Mouse (Mus musculus) common myeloid progenitor, adult 5-6 weeks (primary cell): ENCODE data around the gene Lfng. TPM values are rescaled to one million over a fixed set of nuclear protein-coding genes. Genes with fewer than 3 reads are reported as not detected.

Source experiments
- ATAC-seq: replicated peaks from 2 replicates; pipeline ENCODE4 v1.8.0; 2016; ENCODE audit warnings: low read depth, mild to moderate bottlenecking, moderate TSS enrichment, inconsistent platforms; ENCODE audit not compliant: poor library complexity, severe bottlenecking
- total RNA-seq: library from RNA; stranded (forward); fragments of 200-1000, 187-1606 nt; gene quantifications from 2 replicates; pipeline ENCODE4 v1.2.3, GENCODE M21; 2017

Lfng gene
- 23.8 and 41.0 TPM in 2 replicates for total RNA-seq

- ATAC-seq: peak; percentile 68
Observed at GRCm38 (mm10) chr5:140607001-140607835, at the start of gene Lfng. Lfng (plus strand) TSS chr5:140607320.

GRCm38 (mm10) chr5:140562601-140563000 lies 44.5 kb upstream of the Lfng start:
- ATAC-seq: no peak

DNA sequence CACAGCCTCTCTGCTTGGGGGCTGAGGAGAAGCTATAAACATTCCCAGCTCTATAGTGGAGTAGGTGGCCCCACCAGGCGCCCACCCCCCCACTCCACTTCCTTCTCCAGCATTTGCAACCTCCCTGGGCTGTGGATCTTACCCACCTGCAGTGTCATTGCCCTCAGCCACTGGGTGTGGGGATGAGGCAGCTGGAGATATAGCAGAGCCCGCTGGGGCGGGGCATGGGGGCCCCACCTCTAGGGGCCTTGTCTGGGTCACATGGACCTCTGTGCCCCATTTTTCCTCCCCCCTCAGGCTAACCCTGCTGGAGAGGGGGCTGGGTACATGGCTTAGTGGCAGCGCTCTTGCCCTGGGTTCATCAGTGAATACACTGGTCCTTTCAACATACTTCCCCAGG lies 42.2 kb upstream of the Lfng start, which contains the start of gene Grifin:
Grifin (minus strand) TSS at position 176 of the 400 bp plus-strand sequence.
- no peak for ATAC-seq

DNA sequence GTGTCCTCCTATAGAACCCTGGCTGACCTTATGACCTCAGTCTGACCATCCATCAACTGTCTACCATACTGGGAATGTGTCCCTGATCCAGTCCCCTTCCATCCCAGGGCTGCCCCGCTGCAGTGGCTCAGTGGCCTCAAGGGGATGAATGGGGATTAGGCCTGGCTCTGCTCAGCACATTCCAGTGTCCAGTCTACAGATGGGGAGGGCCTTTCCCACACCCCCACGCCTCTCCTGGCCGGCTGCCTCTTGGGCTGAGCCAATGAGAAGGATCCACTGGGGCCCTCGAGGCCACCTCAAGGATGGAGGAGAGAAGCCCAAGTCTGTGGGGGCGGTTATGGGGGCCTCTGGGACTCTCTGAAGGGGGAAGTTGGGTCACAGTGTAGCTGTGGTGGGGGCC lies 41.7 kb upstream of the Lfng start:
- no peak for ATAC-seq

GRCm38 (mm10) chr5:140565856-140566255 lies 41.3 kb upstream of the Lfng start:
- ATAC-seq: no peak

DNA sequence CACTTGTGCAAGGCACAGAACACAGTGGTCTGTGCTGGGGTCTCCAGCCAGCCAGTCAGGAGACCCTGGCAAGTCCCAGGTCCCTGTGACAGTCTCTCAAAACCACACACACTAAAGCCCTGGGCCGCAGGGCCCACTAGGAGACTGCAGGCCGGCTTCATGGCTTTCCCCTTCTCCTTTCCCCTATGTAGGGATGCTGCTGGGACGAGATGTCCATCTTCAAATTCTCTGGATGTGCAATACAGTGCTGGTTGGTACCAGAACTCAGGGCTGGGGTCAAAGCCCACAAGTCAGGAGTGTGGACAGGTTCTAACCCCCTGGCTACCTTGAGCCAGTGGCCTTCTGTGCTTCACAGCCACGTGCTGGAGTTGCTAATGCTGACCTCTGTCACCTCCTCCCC lies 40.8 kb upstream of the Lfng start:
- no peak for ATAC-seq

DNA sequence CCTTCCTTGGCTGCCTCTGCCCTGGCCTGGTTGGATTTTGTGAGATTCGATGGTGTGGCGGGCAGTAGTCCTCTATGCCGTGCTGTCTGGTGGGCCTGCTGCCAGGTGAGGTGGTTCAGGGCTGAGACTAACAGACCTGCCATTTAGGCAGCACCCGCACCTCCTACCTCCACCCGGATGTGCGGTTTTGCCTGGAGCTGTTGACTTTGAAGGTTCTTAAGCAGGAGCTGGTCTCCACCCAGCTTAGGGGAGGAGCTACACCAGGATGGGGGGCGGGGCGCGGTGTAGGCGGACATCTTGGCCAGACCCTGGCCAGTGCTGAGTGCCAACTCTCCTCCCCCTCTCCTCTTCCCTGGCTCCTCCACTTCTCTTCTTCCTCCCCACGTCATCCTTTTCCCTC lies 39.8 kb upstream of the Lfng start:
- ATAC-seq: peak; percentile 81

- ATAC-seq: no peak
Observed at GRCm38 (mm10) chr5:140567751-140568150, 39.4 kb upstream of the Lfng start.

GRCm38 (mm10) chr5:140568321-140568970 lies 38.7 kb upstream of the Lfng start:
- ATAC-seq: peak; percentile 55

GRCm38 (mm10) chr5:140569032-140569595 lies 38.0 kb upstream of the Lfng start:
- ATAC-seq: no peak

GRCm38 (mm10) chr5:140570223-140570870 lies 36.8 kb upstream of the Lfng start:
- no peak for ATAC-seq

DNA sequence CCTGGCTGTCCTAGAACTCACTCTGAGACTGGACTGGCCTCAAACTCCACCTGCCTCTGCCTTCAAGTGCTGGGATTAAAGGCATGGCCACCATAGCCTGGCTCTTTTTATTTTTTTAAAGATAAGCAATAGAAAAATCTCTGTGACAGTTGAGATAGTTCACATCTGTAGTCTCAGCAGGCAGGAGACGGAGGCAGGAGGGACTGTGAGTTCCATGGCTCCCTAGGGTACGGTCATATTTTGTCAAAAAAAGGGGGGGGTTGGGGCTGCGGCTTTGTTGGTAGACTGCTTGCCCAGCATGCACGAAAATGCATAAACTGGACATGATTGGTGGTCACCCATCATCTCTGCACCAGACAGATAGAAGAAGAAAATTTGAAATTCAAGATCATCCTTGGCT lies 35.9 kb upstream of the Lfng start:
- no peak for ATAC-seq

DNA sequence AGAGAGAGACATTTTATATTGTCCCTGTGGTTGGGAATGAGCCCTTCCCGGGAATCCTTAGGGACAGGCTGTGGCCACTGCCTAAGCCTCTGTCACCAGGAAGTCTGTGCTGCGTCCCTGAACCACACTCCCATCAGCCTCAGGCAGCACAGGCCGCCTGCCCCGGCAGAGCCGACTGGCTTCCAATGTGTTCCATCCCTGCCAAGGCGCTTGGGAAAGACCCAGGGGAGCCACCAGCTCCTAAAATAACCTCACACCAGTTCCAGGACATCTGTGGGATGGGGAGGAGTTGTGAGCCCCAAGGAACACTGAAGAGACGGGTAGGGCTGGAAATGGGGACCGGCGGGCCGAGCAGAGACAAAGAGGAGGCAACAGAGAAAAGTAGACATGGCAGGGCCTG lies 35.4 kb upstream of the Lfng start:
- ATAC-seq: no peak

GRCm38 (mm10) chr5:140572611-140573010 lies 34.5 kb upstream of the Lfng start:
- no peak for ATAC-seq

DNA sequence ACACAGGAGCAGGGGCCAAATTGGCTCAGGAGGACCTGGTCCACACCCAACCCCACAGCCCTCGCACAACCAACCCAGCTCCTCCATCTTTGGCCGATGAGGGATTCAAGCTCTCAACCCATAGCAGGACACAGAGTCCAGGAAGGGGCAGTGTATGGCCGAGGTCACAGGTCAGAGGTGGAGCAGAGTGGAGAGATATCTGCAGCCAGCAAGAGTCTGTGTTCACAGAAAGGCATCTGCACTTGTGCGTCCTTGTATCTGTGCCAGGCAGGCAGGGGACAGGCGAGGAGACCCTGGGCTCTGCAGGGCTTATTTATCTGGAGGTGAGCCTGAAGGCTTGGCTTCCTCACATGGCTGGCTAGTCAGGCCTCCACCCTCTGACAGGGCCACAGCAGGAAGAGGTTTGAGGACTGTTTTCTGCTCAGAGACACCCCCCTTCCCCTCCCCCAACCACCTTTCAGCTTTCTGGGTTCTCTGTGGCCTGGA lies 31.7 kb upstream of the Lfng start:
- peak; percentile 31; the same call in 1 of the 2 replicates for ATAC-seq

DNA sequence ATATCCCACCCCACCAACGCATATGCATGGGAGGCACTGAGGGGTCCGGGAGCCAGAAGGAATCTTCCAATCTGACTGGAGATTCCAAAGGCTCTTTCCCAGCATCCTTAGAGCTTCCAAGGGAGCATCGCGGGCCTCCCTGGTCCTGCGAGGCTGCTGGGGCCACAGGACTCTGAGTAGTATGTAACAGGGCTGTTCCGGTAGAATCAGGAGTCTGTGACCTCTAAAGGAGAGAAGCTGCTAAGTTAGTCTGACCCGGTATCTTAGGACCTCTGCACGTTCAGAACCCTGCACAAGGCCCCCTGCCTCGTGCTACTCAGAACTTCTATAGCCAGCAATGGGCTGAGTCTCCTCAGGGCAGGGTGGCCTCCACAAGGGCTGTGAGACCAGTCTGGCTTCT lies 27.9 kb upstream of the Lfng start:
- no peak for ATAC-seq

DNA sequence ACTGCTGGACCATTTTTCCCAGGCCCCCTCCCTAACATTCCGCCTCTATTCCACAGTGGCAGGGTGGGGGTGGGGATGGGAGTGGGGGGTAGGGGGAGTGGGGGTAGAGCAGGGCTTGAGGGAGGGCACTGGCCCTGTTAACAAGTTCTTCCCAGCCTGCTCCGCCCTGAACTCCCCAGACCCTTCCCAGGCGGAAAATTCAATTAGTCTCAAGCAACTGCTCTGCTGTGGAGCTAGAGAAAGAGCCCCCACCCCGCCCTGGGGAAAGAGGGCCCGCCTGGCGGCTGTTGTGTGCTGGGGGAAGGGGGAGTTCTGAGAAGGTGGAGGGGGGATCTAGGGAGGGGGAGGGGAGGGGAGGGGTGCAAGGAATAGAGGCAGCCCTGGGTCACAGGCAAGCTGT lies 27.3 kb upstream of the Lfng start:
- no peak for ATAC-seq

DNA sequence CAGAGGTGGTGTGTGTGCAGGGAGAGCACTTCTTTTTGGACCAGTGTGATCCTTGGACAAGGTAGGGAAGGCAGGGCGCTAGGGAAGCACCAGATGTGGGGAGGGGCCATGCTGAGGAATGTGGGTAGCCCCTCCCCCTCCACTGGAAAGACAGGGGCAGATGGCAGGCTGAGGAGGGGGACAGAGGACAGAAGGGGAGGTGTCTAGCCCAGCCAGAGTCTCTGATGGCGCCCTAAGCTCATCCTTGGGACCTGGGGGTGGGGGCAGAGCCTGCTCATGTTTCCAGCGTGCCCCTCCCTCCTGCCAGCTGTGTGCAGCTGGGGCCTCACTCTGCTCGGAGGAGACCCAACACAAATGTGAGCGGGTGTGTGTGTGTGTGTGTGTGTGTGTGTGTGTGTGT lies 25.6 kb upstream of the Lfng start:
- no peak for ATAC-seq

- no peak for ATAC-seq
Observed at GRCm38 (mm10) chr5:140582995-140583731, 24.0 kb upstream of the Lfng start.
